Mouse (Mus musculus) hindbrain, embryonic 12.5 days (tissue): ENCODE data around the gene Cldn7. TPM values are rescaled to one million over a fixed set of nuclear protein-coding genes. Genes with fewer than 3 reads are reported as not detected.
"Not testable (repeated sequence)": the region's sequence is repeated elsewhere in the genome, so short reads cannot be mapped to it uniquely, and the experiment has no call there.

Experiments used
- ATAC-seq: fragments of 200-750 bp; cut with Nextera tagmentation; 2 replicates; pipeline ENCODE4 v1.8.0; 2017; ENCODE audit warnings: moderate TSS enrichment; ENCODE audit not compliant: low FRiP score
- H3K27ac ChIP-seq: fragments of 300-500 bp; sonication (generic); 2 replicates; pipeline ENCODE4 v1.5.1; 2016; ENCODE audit warnings: mild to moderate bottlenecking
- H3K27me3 ChIP-seq: fragments of 300-500 bp; sonication (generic); 2 replicates; pipeline ENCODE4 v1.6.1; 2016; ENCODE audit warnings: mild to moderate bottlenecking
- H3K36me3 ChIP-seq: fragments of 300-500 bp; sonication (generic); 2 replicates; pipeline ENCODE4 v1.6.1; 2016; ENCODE audit warnings: mild to moderate bottlenecking
- H3K4me1 ChIP-seq: fragments of 300-500 bp; sonication (generic); 2 replicates; pipeline ENCODE4 v1.6.1; 2016
- H3K4me2 ChIP-seq: fragments of 300-500 bp; sonication (generic); replicated peaks from 2 replicates; pipeline ENCODE4 v1.6.1; 2016; ENCODE audit warnings: mild to moderate bottlenecking
- H3K4me3 ChIP-seq: fragments of 300-500 bp; sonication (generic); 2 replicates; pipeline ENCODE4 v1.5.1; 2016; ENCODE audit warnings: mild to moderate bottlenecking
- H3K9ac ChIP-seq: fragments of 300-500 bp; sonication (generic); 2 replicates; pipeline ENCODE4 v1.6.1; 2016; ENCODE audit warnings: mild to moderate bottlenecking, moderate library complexity
- H3K9me3 ChIP-seq: fragments of 300-500 bp; sonication (generic); replicated peaks from 2 replicates; pipeline ENCODE4 v1.6.1; 2016; ENCODE audit warnings: mild to moderate bottlenecking
- WGBS: fragments of 180-500 bp; shearing (Covaris S2); methylation state at CpG from one replicate; pipeline ENCODE4 v1.1.7; 2016; 5-methylcytosine and 5-hydroxymethylcytosine counted together
- polyA plus RNA-seq: library from polyadenylated mRNA; unstranded; fragments of >200 nt; fragmentation: Nextera tagmentation; extraction: Ambion mirVana; gene quantifications from 2 replicates; pipeline ENCODE4 v1.2.1, GENCODE M21; 2016

The Cldn7 gene
- 9.5 and 21.8 TPM in 2 replicates for polyA plus RNA-seq

DNA sequence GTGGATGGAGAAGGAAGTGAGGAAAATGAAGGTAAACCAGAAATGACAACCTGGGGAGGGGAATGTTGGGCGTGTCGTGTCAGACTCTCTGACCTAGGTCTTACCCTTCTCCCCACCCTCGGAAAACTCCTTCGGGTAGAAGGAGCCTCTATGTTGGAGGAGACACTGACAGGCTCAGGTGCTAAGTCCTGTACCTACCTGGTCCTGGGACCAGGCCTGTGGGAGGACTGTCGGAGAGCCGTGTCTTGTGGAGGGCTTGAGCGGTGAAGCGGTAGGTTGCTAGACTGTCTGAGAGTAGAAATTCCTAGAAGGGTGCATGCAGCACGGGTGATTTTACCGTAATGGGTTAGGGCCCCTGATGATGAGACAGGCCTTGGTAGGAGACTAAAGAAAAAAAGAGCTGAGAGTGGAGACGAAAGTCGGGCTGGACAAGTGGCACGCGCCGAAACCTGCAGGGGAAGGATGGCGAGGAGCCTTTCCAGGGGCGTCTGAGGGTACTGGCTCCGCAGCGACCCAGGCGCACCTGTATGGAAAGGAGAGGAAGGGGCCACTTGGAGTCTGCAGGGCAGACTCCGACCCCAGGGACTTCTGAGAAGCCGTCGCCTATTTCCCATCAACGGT, at the start of gene Cldn7:
Cldn7 (plus strand) TSS at position 130 of the 621 bp plus-strand sequence.
- no peak for ATAC-seq
- Histone ChIP-seq H3K27ac (no peak within 1 kb of the TSS), H3K9me3 (no peaks in the 10 kb centered on the region), H3K4me2 (peak within 1 kb of the TSS; percentile 22; the same call in 1 of the 2 replicates), H3K36me3 (peaks cover 19% of the 10 kb centered on the region), H3K27me3 (peaks cover 88% of the 10 kb centered on the region), H3K9ac (no peak within 1 kb of the TSS), H3K4me3 (peak within 1 kb of the TSS; percentile 21), H3K4me1 (peaks cover 12% of the 10 kb centered on the region)
- WGBS: 11% methylated on average over 24 of the region's 24 CpGs

DNA sequence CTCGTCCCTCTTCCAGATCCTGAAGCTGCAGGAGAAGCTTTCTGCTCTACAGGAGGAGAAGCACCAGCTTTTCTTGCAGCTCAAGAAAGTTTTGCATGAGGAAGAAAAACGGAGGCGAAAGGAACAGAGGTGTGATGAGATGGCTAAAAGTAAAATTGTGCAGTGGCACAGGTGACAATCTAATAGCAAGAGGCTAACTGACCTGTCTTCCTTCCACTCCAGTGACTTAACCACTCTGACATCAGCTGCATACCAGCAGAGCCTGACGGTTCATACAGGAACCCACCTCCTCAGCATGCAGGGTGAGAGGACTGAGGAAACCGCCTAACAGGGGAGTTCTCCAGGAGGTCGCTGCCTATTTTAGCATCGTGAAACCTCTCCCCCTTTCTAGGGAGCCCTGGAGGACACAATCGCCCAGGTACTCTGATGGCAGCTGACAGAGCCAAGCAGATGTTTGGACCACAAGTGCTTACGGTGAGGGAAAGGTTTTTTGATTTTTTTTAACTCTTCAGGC, 49.6 kb upstream of the Cldn7 start:
- peaks cover 76% of the 10 kb centered on the region for H3K36me3 ChIP-seq
- no peak for ATAC-seq
- no peak overlapping the region for H3K27ac ChIP-seq
- peaks cover 43% of the 10 kb centered on the region for H3K4me1 ChIP-seq
- peak overlapping the region; percentile 96 for H3K4me2 ChIP-seq
- no peaks in the 10 kb centered on the region for H3K27me3 ChIP-seq
- peak overlapping the region; percentile 77 for H3K4me3 ChIP-seq
- H3K9me3 ChIP-seq: no peaks in the 10 kb centered on the region
- H3K9ac ChIP-seq: peak overlapping the region; percentile 88; the same call in 1 of the 2 replicates
- 38% methylated on average over 9 of the region's 9 CpGs for WGBS

DNA sequence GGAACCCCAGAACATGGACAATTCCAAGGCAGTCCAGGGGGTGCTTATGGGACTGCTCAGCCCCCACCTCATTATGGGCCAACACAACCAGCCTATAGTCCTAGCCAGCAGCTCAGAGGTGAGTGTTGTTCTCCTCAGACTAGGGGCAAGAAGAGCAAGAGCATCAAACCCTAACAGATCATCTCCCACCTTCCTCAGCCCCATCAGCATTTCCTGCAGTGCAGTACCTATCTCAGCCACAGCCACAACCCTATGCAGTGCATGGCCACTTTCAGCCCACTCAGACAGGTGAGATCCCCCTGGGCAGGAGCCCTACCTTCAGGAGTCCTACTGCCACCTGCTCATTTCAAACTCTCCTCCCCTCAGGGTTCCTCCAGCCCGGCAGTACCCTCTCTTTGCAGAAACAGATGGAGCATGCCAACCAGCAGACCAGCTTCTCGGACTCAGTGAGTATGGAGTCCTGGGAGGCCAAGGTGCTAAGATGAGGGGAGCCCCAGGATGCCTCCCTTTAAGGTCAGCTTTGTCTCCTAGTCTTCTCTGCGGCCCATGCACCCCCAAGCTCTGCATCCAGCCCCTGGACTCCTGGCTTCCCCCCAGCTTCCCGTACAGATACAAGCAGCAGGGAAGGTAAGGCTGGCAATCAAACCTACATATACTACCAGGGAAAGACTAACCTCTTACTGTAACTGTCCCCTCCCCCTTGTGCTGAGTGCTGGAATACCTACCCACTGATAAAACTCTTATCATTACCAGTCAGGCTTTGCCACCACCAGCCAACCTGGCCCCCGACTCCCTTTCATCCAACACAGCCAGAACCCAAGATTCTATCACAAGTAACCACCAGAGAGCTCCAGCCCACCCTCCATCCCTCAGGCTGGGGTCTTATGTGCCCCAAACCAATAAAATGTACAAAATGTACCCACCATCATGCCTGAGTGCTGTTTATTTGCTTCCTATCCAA, 48.6 kb upstream of the Cldn7 start:
- peak overlapping the region; percentile 96; the same call in 1 of the 2 replicates for H3K4me2 ChIP-seq
- no peak overlapping the region for H3K4me3 ChIP-seq
- H3K27ac ChIP-seq: no peak overlapping the region
- H3K36me3 ChIP-seq: peaks cover 66% of the 10 kb centered on the region
- ATAC-seq: no peak
- 70% methylated on average over 5 of the region's 5 CpGs for WGBS
- no peak overlapping the region for H3K9ac ChIP-seq
- peaks cover 45% of the 10 kb centered on the region for H3K4me1 ChIP-seq
- H3K9me3 ChIP-seq: no peaks in the 10 kb centered on the region
- no peaks in the 10 kb centered on the region for H3K27me3 ChIP-seq

DNA sequence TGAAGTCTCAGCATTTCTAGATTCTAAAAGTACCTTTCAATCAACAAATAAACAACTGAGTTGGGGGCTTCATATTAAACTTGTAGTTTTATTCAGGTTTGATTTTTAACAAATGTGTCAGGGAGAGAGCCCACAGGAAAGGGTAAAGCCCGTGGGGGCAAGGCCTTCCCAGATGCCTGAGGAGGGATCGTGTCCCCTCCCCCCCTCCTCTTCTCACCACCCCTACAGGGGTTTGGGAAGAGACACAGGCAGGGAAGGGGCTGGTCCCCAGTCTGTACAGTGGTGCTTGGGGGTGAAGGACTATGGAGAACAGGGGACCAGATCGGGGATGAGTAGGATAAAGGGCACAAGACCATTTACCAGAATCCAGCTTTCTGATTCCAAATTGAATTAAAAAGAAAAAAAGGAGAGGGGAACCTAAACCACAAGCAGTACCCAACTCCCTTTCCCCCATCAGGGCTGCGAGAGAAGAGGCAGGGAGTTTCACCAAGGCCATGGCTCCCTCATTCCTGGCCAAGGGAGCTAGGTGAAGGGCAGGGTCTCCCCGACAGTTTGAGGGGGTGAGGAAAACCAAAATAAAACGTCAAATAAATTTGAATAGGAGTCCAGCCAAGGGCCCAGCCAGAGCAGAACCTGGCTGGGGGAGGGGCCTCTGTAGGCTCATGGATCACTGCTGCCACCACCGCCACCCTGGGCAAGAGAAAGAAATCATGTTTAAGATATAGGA, 47.8 kb upstream of the Cldn7 start:
- H3K9me3 ChIP-seq, ATAC-seq, H3K4me3 ChIP-seq, H3K9ac ChIP-seq, H3K27ac ChIP-seq, H3K27me3 ChIP-seq, H3K4me2 ChIP-seq: not testable (repeated sequence)
- Histone ChIP-seq H3K36me3 (peaks cover 58% of the 10 kb centered on the region), H3K4me1 (peaks cover 45% of the 10 kb centered on the region)
- 71% methylated on average over 7 of the region's 7 CpGs for WGBS

DNA sequence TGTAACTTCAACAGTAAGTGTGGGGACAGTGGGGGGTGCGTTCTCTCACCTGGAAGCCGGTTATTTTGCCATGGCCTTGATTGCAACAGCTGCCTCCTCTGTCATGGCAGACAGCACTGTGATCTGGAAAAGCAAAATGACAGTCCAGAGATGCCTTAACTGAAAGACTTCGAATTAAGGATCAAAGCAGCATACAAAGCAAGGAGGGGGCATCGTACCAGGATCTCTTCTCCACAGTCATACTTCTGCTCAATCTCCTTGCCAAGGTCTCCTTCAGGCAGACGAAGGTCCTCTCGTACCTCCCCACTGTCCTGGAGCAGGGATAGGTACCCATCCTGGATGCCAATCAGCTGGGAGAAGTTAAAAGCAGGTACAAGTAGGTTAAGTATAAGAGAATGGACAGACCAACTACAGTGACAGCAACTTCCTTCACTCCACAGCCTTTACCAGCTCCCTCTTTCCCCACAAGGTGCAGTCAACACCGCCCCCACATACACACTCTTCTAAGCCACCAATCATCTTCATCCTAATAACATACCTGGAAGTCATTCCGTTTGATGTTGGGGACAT, 47.1 kb upstream of the Cldn7 start:
- no peaks in the 10 kb centered on the region for H3K9me3 ChIP-seq
- H3K4me2 ChIP-seq: no peak overlapping the region
- peaks cover 45% of the 10 kb centered on the region for H3K4me1 ChIP-seq
- peaks cover 52% of the 10 kb centered on the region for H3K36me3 ChIP-seq
- H3K27ac ChIP-seq: no peak overlapping the region
- H3K9ac ChIP-seq: no peak overlapping the region
- no peak for ATAC-seq
- H3K4me3 ChIP-seq: no peak overlapping the region
- H3K27me3 ChIP-seq: no peaks in the 10 kb centered on the region
- 89% methylated on average over 8 of the region's 8 CpGs for WGBS

DNA sequence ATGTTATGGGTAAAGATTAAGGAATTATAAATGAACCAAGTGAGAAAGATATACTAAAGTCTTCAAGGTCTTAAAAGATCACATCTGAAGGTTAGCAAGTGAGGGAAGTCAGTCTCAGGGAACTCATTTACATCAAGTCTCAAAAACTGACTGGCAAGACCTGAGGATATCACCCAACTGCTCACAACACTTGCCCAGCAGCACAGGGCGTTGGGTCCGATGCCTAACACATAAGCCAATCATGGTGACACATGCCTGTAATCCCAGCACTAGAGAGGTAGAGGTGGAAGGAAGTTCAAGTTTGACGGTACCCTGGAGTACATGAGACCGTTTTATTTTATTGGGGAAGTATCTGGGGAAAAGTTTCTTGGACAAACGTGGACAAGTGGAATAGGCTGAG, 46.5 kb upstream of the Cldn7 start:
- Histone ChIP-seq H3K27ac (no peak overlapping the region), H3K27me3 (no peaks in the 10 kb centered on the region), H3K9ac (no peak overlapping the region), H3K4me2 (no peak overlapping the region), H3K9me3 (no peaks in the 10 kb centered on the region), H3K36me3 (peaks cover 46% of the 10 kb centered on the region), H3K4me1 (peaks cover 44% of the 10 kb centered on the region), H3K4me3 (no peak overlapping the region)
- no peak for ATAC-seq
- WGBS: 86% methylated on average over 5 of the region's 5 CpGs

DNA sequence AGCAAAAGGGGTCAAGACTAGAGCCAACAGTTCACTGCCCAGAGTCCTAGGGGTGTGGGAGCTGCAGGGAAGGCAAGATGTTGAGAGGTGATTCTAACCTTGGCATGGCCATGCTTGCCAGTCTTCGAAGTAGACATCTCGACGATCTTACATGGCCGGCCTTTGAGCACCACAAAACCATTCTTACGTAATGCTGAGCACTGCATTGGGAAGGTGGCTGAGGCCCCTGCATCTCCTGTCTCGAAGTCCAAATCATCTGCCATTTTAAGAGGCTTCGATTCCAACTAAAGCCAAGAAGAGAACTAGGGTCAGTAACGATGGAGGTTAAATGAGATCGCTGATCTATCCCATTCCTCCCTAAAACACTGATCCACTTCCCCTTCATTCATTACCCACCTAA, 45.5 kb upstream of the Cldn7 start:
- Histone ChIP-seq H3K9me3 (no peaks in the 10 kb centered on the region), H3K36me3 (peaks cover 43% of the 10 kb centered on the region), H3K4me3 (peak overlapping the region; percentile 98), H3K9ac (peak overlapping the region; percentile 98), H3K27ac (peak overlapping the region; percentile 93; the same call in 1 of the 2 replicates), H3K4me1 (peaks cover 39% of the 10 kb centered on the region), H3K27me3 (no peaks in the 10 kb centered on the region), H3K4me2 (peak overlapping the region; percentile 98)
- no peak for ATAC-seq
- 86% methylated on average over 9 of the region's 9 CpGs for WGBS

DNA sequence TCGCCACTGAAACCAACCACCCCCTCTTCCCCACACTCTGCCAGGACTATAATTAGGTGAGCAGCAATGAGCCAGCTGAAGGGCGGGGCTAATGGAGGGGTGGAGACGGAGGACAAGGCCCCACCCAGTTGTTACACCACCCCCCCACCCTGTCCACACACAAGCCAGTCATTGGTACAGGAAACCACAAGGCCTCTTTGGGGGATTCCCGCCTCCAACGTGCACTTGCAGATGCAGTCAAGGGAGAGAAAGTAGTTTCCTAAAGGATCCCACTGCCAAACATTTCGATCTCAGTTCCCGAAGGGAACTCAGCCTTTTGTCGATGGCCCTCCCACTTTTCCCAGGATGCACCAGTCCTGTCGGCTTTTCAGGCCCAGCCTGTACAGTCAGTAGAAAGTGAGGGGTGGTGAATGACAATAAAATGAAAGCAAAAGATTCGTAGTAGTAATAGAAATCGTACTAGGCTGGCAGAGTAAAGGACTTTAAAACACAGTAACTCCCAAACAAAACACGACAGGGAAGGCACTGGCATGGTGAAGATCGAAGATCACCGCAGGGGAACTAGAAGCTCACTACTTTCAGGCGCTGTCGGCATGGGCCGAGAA, 44.8 kb upstream of the Cldn7 start:
- Histone ChIP-seq H3K4me3 (peak overlapping the region; percentile 98), H3K4me2 (peak overlapping the region; percentile 98), H3K4me1 (peaks cover 34% of the 10 kb centered on the region), H3K36me3 (peaks cover 43% of the 10 kb centered on the region), H3K9ac (peak overlapping the region; percentile 98), H3K9me3 (no peaks in the 10 kb centered on the region), H3K27me3 (no peaks in the 10 kb centered on the region), H3K27ac (peak overlapping the region; percentile 93)
- 2% methylated on average over 17 of the region's 17 CpGs for WGBS
- ATAC-seq: no peak

DNA sequence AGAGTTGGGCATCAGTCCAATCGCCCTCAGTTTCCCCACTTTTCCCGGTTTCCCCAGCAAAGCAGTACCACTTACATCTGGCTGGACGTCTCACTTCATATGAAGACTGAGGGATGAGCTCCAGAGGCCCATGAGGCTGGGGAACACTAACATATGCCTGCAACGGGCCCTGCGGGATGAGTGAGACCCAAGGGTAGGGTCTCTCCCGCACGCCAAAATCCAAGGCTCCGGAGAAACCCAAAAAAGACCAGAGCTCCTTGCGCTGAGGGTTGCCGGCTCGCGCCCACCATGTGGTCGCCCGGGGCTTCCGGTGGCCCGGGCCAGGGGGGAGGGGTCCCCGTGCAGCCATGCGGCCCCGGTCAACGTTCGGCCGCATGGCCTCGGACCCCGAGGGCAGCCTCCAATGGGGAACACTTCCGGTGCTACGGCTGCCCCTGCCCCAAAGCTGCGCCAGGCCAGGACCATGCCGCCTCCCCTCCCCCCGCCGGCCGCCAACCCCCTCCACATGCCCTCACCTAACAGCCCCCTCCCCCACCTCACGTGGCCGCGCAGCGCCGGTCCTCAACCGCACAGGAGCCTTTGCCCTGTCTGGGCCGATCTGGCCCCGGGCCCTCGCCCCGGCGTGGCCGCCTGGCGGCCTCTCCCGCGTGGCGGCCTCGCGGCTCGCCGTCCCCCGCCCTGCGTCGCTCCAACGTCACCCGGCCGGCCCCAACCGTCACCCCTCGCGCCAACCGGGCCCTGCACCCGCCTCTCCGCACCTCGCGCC, 44.1 kb upstream of the Cldn7 start:
- peaks cover 27% of the 10 kb centered on the region for H3K4me1 ChIP-seq
- peak overlapping the region; percentile 98 for H3K4me3 ChIP-seq
- peak overlapping the region; percentile 98 for H3K4me2 ChIP-seq
- ATAC-seq: peak; percentile 31
- H3K9ac ChIP-seq: peak overlapping the region; percentile 98
- H3K36me3 ChIP-seq: peaks cover 36% of the 10 kb centered on the region
- no peaks in the 10 kb centered on the region for H3K27me3 ChIP-seq
- H3K9me3 ChIP-seq: no peaks in the 10 kb centered on the region
- peak overlapping the region; percentile 93 for H3K27ac ChIP-seq
- WGBS: under 1% methylated on average over 62 of the region's 65 CpGs

DNA sequence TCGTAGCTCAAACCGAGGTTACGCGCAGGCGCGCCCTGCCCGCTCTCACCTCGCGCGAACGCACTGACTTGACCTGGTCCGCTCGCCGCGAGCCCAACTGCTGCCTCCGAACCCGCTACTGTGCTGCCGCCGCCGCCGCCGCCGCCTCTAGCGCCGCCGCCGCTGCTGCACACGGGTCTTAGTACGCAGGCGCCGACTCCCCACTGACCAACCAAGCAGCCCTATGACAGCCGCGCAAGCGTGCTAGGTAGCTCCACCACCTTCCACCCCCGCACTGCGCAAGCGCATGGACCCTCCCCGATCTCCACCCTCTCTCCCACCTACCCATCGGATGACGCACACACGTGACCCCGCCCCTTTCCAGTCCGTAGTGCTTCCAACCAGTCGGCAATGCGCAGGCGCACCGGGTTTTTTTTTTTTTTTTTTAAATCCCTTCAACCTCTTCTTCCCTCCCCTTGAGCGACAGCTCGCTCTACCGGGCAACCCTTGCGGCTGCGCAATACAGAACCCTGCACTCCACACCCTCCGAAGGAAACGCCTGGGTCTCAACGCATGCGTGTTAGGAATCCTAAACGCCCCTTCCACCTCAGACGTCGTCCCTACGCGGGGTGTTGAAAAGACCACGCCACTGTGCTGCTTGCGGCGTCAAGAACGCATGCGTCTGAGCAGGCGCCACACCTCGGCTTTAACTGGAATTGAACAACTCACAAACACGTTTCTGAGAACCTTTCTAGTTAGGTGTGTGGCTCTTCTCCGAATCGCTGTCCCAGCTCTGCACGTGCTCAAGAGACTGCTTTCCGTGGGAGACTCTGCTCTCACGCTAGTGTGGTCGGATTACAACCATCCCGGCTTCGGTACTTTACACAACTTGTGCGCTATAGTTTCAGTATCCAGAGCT, 43.2 kb upstream of the Cldn7 start, which contains the start of gene Eif5a:
Eif5a (minus strand) TSS at position 845 of the 898 bp plus-strand sequence.
- WGBS: under 1% methylated on average over 77 of the region's 78 CpGs
- H3K4me2 ChIP-seq: peak within 1 kb of the TSS; percentile 98
- peak; percentile 97 for ATAC-seq
- peaks cover 19% of the 10 kb centered on the region for H3K4me1 ChIP-seq
- H3K9me3 ChIP-seq: no peaks in the 10 kb centered on the region
- peaks cover 27% of the 10 kb centered on the region for H3K36me3 ChIP-seq
- peak within 1 kb of the TSS; percentile 98 for H3K9ac ChIP-seq
- H3K27ac ChIP-seq: peak within 1 kb of the TSS; percentile 93
- H3K27me3 ChIP-seq: no peaks in the 10 kb centered on the region
- H3K4me3 ChIP-seq: peak within 1 kb of the TSS; percentile 98
